Mouse (Mus musculus): Measurements from ENCODE around the gene Gm17509. TPM values are rescaled to one million over a fixed set of nuclear protein-coding genes. Genes with fewer than 3 reads are reported as not detected.
A peak's percentile ranks its signal among the peaks of the same experiment; 100 is the strongest.

Gm17509 gene
- total and polyA plus RNA-seq, 2 experiments = 0.09 TPM; not detected in 1

- Histone ChIP-seq H3K4me3 (ENCODE audit: insufficient read depth, low read depth, low read length) (no peak overlapping the region), H3K27me3 (ENCODE audit: control insufficient read depth, insufficient read depth, low read length) (0 out of 2 replicates have a peak, but pooled peaks cover 2% of the 10 kb centered on the region), H3K27ac (replicated peaks; ENCODE audit: insufficient read depth, low read depth, low read length) (no peak overlapping the region), H3K79me2 (ENCODE audit: control insufficient read depth, insufficient read depth, low read length) (no peaks in the 10 kb centered on the region), H3K36me3 (ENCODE audit: control insufficient read depth, insufficient read depth, low read length) (no peaks in the 10 kb centered on the region), H3K9ac (ENCODE audit: low read depth, low read length) (no peak overlapping the region), H3K4me1 (ENCODE audit: control insufficient read depth, insufficient read depth, low read length) (no peaks in the 10 kb centered on the region)
- TF ChIP-seq CTCF (IDR thresholded peaks at IDR 0.05; ENCODE audit: low read depth, low read length) = no peak
- no peak for TF ChIP-seq POLR2A (IDR thresholded peaks at IDR 0.05; ENCODE audit: extremely low read depth, insufficient read depth, low read length)
- WGBS = 86% methylated on average over 4 of the region's 4 CpGs
- DNase-seq (ENCODE audit: extremely low read depth, low read depth, low spot score) = peak; percentile 1
Measured at GRCm38 (mm10) chr13:117237111-117237510, 16.2 kb upstream of the Gm17509 start.

- Histone ChIP-seq H3K9ac (ENCODE audit: low read depth, low read length) (no peak overlapping the region), H3K27me3 (ENCODE audit: control insufficient read depth, insufficient read depth, low read length) (no peaks in the 10 kb centered on the region), H3K27ac (replicated peaks; ENCODE audit: insufficient read depth, low read depth, low read length) (no peak overlapping the region), H3K36me3 (ENCODE audit: control insufficient read depth, insufficient read depth, low read length) (no peaks in the 10 kb centered on the region), H3K79me2 (ENCODE audit: control insufficient read depth, insufficient read depth, low read length) (no peaks in the 10 kb centered on the region), H3K4me3 (ENCODE audit: insufficient read depth, low read depth, low read length) (no peak overlapping the region), H3K4me1 (ENCODE audit: control insufficient read depth, insufficient read depth, low read length) (no peaks in the 10 kb centered on the region)
- no peak for DNase-seq (ENCODE audit: extremely low read depth, low read depth, low spot score)
- WGBS = 55% methylated on average over 11 of the region's 11 CpGs
- no peak for TF ChIP-seq POLR2A (IDR thresholded peaks at IDR 0.05; ENCODE audit: extremely low read depth, insufficient read depth, low read length)
- TF ChIP-seq CTCF (IDR thresholded peaks at IDR 0.05; ENCODE audit: low read depth, low read length) = no peak
Measured at GRCm38 (mm10) chr13:117235530-117236212, 14.8 kb upstream of the Gm17509 start.

GRCm38 (mm10) chr13:117234486-117234885 is 13.6 kb upstream of the Gm17509 start:
- H3K36me3 ChIP-seq (ENCODE audit: control insufficient read depth, insufficient read depth, low read length) = no peaks in the 10 kb centered on the region
- no peak overlapping the region for H3K4me3 ChIP-seq (ENCODE audit: insufficient read depth, low read depth, low read length)
- DNase-seq (ENCODE audit: extremely low read depth, low read depth, low spot score) = no peak
- H3K4me1 ChIP-seq (ENCODE audit: control insufficient read depth, insufficient read depth, low read length) = no peaks in the 10 kb centered on the region
- 81% methylated on average over 7 of the region's 7 CpGs for WGBS
- no peak overlapping the region for H3K27ac ChIP-seq (replicated peaks; ENCODE audit: insufficient read depth, low read depth, low read length)
- no peaks in the 10 kb centered on the region for H3K27me3 ChIP-seq (ENCODE audit: control insufficient read depth, insufficient read depth, low read length)
- no peaks in the 10 kb centered on the region for H3K79me2 ChIP-seq (ENCODE audit: control insufficient read depth, insufficient read depth, low read length)
- TF ChIP-seq CTCF (IDR thresholded peaks at IDR 0.05; ENCODE audit: low read depth, low read length) = no peak
- no peak for TF ChIP-seq POLR2A (IDR thresholded peaks at IDR 0.05; ENCODE audit: extremely low read depth, insufficient read depth, low read length)
- H3K9ac ChIP-seq (ENCODE audit: low read depth, low read length) = no peak overlapping the region

GRCm38 (mm10) chr13:117233808-117234207 is 12.9 kb upstream of the Gm17509 start:
- Histone ChIP-seq H3K9ac (ENCODE audit: low read depth, low read length) (no peak overlapping the region), H3K36me3 (ENCODE audit: control insufficient read depth, insufficient read depth, low read length) (no peaks in the 10 kb centered on the region), H3K27me3 (ENCODE audit: control insufficient read depth, insufficient read depth, low read length) (no peaks in the 10 kb centered on the region), H3K79me2 (ENCODE audit: control insufficient read depth, insufficient read depth, low read length) (no peaks in the 10 kb centered on the region), H3K27ac (replicated peaks; ENCODE audit: insufficient read depth, low read depth, low read length) (no peak overlapping the region), H3K4me3 (ENCODE audit: insufficient read depth, low read depth, low read length) (no peak overlapping the region), H3K4me1 (ENCODE audit: control insufficient read depth, insufficient read depth, low read length) (no peaks in the 10 kb centered on the region)
- DNase-seq (ENCODE audit: extremely low read depth, low read depth, low spot score) = no peak
- TF ChIP-seq CTCF (IDR thresholded peaks at IDR 0.05; ENCODE audit: low read depth, low read length) = no peak
- no peak for TF ChIP-seq POLR2A (IDR thresholded peaks at IDR 0.05; ENCODE audit: extremely low read depth, insufficient read depth, low read length)
- WGBS = 91% methylated on average over 8 of the region's 8 CpGs

DNA sequence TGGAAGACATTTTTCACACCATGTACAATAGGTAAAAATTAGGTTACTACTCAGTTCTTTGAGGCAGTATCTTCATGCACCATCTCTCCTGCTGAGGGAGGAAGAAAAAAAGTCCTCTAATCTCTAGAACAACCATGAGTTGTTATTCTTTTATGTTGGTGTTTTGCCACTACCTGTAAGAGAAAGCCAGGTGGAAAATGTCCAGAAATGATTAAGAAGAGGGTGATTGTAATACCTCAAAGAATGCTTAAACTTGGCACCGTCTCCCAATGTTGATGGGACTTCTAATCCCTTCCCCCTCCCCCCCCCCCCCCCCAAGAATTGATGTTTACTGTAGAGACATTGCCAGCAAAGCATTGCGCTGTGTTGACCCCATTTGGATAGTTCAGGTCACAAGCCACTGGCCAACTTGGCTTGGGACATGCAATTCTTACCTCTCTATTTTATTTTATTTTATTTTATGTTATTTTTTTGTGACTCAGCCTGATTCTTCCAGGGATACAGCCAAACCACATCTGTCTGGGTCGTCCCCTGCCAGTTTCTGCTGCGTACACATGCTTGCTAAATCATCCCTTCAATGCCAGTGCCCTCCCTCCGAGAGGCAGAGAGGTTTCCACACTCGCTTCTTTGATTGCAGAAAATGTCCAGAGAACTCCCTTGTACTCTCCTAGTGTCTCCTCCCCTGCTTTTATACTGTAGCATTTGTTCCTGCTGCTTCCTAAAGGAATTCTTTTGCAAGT is 9.7 kb upstream of the Gm17509 start:
- Histone ChIP-seq H3K4me1 (ENCODE audit: control insufficient read depth, insufficient read depth, low read length) (no peaks in the 10 kb centered on the region), H3K4me3 (ENCODE audit: insufficient read depth, low read depth, low read length) (no peak overlapping the region), H3K27ac (replicated peaks; ENCODE audit: insufficient read depth, low read depth, low read length) (no peak overlapping the region), H3K36me3 (ENCODE audit: control insufficient read depth, insufficient read depth, low read length) (no peaks in the 10 kb centered on the region), H3K79me2 (ENCODE audit: control insufficient read depth, insufficient read depth, low read length) (no peaks in the 10 kb centered on the region), H3K27me3 (ENCODE audit: control insufficient read depth, insufficient read depth, low read length) (no peaks in the 10 kb centered on the region), H3K9ac (ENCODE audit: low read depth, low read length) (no peak overlapping the region)
- WGBS = 54% methylated on average over 6 of the region's 6 CpGs
- TF ChIP-seq POLR2A (IDR thresholded peaks at IDR 0.05; ENCODE audit: extremely low read depth, insufficient read depth, low read length) (no peak), CTCF (IDR thresholded peaks at IDR 0.05; ENCODE audit: low read depth, low read length) (no peak)
- DNase-seq (ENCODE audit: extremely low read depth, low read depth, low spot score) = no peak

- Histone ChIP-seq H3K79me2 (ENCODE audit: control insufficient read depth, insufficient read depth, low read length) (no peaks in the 10 kb centered on the region), H3K36me3 (ENCODE audit: control insufficient read depth, insufficient read depth, low read length) (no peaks in the 10 kb centered on the region), H3K4me1 (ENCODE audit: control insufficient read depth, insufficient read depth, low read length) (peaks cover 2% of the 10 kb centered on the region; the same call in 1 of the 2 replicates), H3K9ac (ENCODE audit: low read depth, low read length) (no peak overlapping the region), H3K27me3 (ENCODE audit: control insufficient read depth, insufficient read depth, low read length) (peaks cover 10% of the 10 kb centered on the region), H3K4me3 (ENCODE audit: insufficient read depth, low read depth, low read length) (no peak overlapping the region), H3K27ac (replicated peaks; ENCODE audit: insufficient read depth, low read depth, low read length) (no peak overlapping the region)
- DNase-seq (ENCODE audit: extremely low read depth, low read depth, low spot score) = no peak
- 83% methylated on average over 6 of the region's 6 CpGs for WGBS
- TF ChIP-seq CTCF (IDR thresholded peaks at IDR 0.05; ENCODE audit: low read depth, low read length) = no peak
- TF ChIP-seq POLR2A (IDR thresholded peaks at IDR 0.05; ENCODE audit: extremely low read depth, insufficient read depth, low read length) = no peak
Measured at GRCm38 (mm10) chr13:117225561-117225960, 4.7 kb upstream of the Gm17509 start.
